Mouse (Mus musculus) naive thymus-derived CD4-positive, alpha-beta T cell, adult 2 months (primary cell): ENCODE measurements around the gene Ints1.

Experiments
- DNase-seq: peaks from one replicate; pipeline ENCODE4 v3.0.0-alpha.2; 2011; ENCODE audit warnings: low read depth

The Ints1 gene

GRCm38 (mm10) chr5:139799801-139800590, 24.5 kb upstream of the Ints1 start:
- DNase-seq, result peak; percentile 18

- no peak for DNase-seq
Observed at GRCm38 (mm10) chr5:139799041-139799440, 23.6 kb upstream of the Ints1 start.

GRCm38 (mm10) chr5:139798168-139798900, 22.9 kb upstream of the Ints1 start:
- DNase-seq, result peak; percentile 15

GRCm38 (mm10) chr5:139797473-139798167, 22.1 kb upstream of the Ints1 start:
- DNase-seq, result peak; percentile 21

- peak; percentile 10 for DNase-seq
Observed at GRCm38 (mm10) chr5:139796900-139797299, 21.4 kb upstream of the Ints1 start.

GRCm38 (mm10) chr5:139796001-139796620, 20.6 kb upstream of the Ints1 start:
- peak; percentile 16 for DNase-seq

- DNase-seq, result peak; percentile 50
Observed at GRCm38 (mm10) chr5:139794938-139795337, 19.5 kb upstream of the Ints1 start.

GRCm38 (mm10) chr5:139794137-139794536, 18.7 kb upstream of the Ints1 start:
- no peak for DNase-seq

GRCm38 (mm10) chr5:139793338-139794089, 18.0 kb upstream of the Ints1 start:
- peak; percentile 51 for DNase-seq

GRCm38 (mm10) chr5:139792966-139793337, 17.5 kb upstream of the Ints1 start:
- no peak for DNase-seq

- peak; percentile 39 for DNase-seq
Observed at GRCm38 (mm10) chr5:139792159-139792775, 16.8 kb upstream of the Ints1 start.

- peak; percentile 99 for DNase-seq
Observed at GRCm38 (mm10) chr5:139791227-139792158, 16.0 kb upstream of the Ints1 start, which contains the start of gene Mafk. Mafk (plus strand) TSS chr5:139791513.

GRCm38 (mm10) chr5:139789466-139789865, 14.0 kb upstream of the Ints1 start:
- no peak for DNase-seq

- DNase-seq, result no peak
Observed at GRCm38 (mm10) chr5:139781406-139781805, 5.9 kb upstream of the Ints1 start.

- DNase-seq, result no peak
Observed at GRCm38 (mm10) chr5:139776966-139777365, 1.5 kb upstream of the Ints1 start.

GRCm38 (mm10) chr5:139768216-139768615, 7.3 kb downstream of the Ints1 start:
- no peak for DNase-seq

GRCm38 (mm10) chr5:139764296-139764695, 11.2 kb downstream of the Ints1 start:
- no peak for DNase-seq

GRCm38 (mm10) chr5:139758096-139758495, 17.4 kb downstream of the Ints1 start:
- no peak for DNase-seq

GRCm38 (mm10) chr5:139756586-139756985, 18.9 kb downstream of the Ints1 start:
- no peak for DNase-seq

- DNase-seq, result no peak
Observed at GRCm38 (mm10) chr5:139756135-139756534, 19.3 kb downstream of the Ints1 start.
